Mouse (Mus musculus) c-Kit-negative CD71-positive TER-119-positive erythroid progenitor cells, embryonic 14.5 days (primary cell): Measurements from ENCODE around the gene Clmn.
"Not testable (repeated sequence)": the region's sequence is repeated elsewhere in the genome, so short reads cannot be mapped to it uniquely, and the experiment has no call there.

ENCODE experiments used
- DNase-seq: peaks from one replicate; pipeline ENCODE4 v3.0.0-alpha.2; 2013; ENCODE audit warnings: low read depth, low spot score

The Clmn gene

DNA sequence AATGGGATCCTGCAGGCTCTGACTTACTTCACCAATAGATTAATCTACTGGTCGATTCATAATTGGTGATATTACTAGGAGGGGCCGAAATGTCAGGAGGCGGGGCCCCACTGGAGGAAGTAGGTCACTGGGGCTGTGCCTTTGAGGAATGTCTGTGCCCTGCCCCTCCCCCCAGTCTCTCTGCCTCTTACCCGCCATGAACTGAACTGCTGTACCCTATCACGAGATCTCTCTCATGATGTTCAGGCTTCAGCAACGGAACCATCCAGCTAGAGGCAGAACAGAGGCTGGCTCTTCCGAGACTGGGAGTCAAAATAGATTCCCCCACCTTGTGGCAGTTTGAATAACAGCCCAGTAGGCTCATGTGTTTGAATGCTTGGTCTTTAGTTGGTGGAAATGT is 106.8 kb downstream of the Clmn start:
- DNase-seq: no peak

DNA sequence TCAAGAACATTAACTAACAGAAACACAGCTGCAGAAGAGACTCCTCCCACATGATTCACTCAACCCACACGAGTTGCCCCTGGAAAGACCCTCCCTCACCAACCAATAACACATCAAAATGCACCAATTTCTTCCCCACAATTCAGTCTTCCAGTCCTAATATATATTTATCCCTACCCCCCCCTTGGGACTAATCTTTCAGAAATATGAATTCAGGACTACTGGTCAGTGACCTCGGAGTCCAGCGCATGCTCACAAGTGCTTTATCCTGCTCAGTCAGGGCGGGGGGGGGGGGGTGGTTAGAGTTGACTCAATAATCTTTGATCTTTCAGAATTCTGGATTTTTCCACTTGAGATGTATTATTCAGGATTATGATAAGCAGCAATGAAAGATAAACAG is 111.2 kb downstream of the Clmn start:
- DNase-seq: no peak

DNA sequence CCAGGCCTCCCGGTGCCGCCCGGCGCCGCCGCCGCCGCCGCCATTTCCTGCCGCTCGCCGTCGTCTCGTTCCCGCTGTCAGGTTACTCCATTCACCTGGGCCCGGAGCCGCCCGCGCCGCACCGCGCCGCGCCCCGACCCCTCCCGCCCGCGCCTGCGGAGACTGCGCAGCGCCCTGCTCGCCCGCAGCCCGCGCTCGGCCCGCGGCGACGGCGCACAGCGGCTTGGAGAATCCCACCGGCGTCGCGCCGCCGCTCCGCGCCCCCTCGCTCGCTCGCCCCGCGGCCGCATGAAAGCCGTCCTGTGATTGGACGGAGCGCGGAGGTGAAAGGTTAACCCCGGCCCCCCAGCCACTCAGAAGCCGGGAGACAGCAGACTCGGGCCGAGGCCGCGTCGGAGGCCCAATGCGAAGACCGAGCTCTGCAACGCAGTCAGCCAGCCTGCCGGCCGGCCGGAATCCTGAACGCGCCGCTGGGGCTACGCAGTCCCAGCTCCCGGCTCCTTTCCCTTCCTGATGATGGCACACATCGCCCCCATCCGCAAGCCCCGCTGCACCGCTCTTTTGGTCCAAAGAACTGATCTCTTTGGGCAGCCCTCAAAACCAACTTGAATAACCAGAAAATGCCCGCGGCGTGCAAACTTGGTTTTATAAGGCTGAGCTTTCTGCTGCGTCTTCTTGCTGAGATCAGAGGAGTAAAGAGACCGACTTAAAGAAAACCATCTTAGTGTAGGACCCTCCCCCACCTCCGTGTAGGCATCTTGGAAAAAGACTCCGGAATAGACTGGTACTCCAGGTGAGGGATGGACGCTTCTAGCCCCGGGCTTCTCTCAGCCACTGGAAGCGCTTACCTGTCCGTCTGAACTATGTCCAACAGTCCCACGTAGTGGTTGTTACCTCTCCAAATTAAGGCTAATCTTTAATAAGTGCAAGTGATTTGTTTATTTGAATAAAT is 112.8 kb downstream of the Clmn start, which contains the start of gene Dicer1:
TSS of gene Dicer1 (minus strand) at position 139 of the 952 bp plus-strand sequence.
- DNase-seq: peak; percentile 71

DNA sequence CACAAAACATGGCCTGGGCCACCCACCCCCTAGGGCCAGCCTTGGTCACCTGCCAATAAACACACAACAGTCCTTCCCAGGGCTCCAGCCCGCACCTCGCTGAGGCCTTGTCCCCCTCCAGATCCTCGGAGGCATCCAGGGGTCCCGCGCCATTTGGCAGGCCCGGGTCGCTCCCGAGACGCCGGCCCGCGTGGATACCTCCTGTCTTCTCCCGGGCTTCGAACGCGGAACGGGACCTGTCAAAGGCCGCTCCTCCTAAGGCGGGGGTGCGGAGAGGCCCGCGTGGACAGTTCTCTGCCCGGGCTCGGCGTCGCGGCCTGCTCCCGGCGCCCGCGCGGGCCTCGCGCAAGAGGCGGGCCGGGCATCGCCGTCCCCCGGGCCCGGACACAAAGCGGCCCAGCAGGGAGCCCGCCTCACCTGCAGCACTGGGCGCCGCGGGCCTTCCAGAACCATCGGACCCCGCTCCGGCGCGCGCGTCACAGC is 113.5 kb downstream of the Clmn start:
- DNase-seq: no peak

DNA sequence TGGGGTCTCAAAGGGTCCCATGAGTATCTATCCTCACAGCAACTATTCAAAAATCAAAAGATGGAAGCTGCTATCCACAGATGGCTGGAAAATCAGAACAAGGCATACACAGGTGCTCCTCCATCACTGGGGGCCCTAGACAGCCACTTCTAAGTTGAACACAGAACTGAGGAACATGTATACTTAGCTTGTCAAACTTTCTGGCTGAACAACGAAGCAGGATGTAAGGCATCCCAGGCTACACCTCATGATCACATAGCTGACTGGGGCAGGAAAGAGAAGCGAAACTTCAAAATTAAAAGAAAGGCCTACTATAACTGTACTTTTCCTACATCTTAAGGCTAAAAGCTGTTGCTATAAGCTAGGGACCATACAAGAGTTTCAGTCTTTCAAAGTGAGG is 115.9 kb downstream of the Clmn start:
- no peak for DNase-seq

DNA sequence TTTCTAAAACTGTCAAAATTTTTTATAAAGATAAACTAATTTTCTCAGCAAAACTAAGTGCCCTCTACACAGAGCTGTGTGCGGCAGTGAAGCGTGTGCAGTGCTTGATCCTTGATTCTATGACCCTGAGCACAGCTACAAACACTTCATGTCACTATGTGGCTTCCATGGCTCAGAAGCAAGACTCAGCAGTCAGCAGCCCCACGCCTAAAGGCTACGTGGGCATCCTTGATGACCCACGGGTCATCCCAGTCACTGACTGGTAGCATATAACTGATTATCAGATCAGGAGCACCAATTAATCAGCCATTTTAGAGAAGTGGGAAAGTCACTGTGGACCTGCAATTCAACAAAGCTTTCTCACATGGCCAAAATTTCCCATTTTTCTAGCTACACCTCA is 117.6 kb downstream of the Clmn start:
- DNase-seq: no peak

DNA sequence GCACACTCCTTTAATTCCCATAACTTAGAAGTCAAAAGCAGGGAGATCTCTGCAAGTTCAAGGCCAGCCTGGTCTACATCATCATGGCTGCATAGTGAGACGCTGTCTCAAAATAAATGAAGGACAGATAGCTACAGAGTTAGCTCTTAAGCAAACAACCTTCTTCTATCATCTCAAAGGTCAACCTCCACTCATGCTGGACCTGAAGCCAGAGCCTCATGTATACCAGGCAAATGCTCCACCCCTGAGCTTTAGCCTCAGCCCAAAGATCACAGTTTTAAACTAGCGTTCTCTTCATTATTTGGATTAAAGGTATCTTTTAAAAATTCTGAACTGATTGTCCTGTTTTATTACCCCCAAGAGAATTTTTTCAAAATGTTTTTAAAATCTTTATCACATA is 118.3 kb downstream of the Clmn start:
- no peak for DNase-seq

DNA sequence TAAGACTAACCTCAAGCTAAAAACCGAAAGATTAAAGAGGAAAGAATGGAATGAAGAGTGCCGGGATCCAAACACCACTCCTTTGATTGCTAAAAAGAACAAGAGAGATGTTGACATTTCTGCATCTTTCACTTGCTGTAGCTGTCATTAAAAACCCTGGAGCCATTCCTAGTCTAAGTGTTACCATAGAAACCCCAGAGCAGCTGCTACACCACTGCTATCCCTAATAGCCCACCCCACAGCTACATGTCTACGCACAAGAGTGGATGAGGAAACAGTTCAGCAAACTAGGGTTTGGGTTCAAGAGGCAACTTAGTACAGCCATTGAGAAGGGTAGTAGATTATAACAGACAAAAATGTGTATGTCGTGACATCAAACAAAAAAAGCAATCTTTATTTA is 121.2 kb downstream of the Clmn start:
- DNase-seq: no peak

DNA sequence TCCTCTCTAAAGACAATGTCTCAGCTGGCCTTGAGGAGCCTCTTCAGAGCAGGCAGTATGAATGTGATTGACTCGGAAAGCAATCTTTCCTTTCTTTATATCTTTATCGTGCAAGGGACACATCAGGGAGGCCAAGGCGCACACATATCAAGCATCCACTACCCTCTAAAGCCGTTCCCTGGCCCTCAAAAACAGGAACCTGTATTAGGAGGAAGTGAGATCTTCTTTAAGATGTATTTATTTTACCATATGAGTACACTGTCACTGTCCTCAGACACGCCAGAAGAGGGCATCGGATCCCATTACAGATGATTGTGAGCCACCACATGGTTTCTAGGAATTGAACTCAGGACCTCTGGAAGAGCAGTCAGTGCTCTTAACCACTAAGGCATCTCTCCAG is 122.6 kb downstream of the Clmn start:
- no peak for DNase-seq

DNA sequence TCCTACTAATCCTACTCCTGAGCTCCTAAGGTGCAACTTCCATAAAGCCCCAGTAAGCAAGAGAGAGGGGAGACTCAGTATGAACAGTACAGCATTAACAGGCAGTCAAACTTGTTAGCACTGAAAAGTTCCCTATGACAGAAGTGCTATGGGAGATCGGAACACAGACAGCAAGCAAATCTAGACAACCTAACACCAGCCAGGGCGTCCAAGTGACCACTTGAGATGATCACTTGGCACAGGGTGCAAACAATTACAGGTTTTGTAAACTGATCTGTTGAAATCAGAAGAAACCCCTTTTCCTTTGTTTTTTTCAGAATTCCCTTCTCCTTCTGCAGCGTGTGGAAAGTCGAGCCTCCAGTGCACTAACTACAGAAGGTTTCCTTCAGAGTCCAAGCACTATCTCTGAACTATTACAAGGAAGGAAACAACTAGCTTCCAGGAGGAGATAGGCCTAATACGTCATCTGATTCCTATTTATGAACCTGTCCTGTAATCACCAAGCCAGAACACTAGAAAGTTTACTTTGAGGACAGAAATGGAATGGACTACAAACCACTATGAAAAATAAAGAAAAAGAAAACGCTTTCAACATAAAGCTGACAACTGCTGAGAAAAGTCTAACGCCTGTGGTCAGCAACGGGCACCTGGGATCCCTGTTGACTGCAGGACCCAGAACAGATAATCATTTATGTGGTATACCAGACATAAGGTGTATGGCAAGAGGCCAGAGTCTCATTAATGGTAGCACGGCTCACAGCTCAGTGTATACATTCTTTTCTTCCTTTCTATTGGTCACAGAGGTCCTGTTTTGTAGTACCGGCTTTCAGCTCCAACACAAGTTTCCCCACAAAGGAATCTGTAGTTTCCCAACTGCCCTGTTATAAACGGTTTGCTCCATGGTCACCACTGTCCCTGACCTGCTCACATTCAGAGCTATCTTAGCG is 123.8 kb downstream of the Clmn start:
- DNase-seq: no peak

DNA sequence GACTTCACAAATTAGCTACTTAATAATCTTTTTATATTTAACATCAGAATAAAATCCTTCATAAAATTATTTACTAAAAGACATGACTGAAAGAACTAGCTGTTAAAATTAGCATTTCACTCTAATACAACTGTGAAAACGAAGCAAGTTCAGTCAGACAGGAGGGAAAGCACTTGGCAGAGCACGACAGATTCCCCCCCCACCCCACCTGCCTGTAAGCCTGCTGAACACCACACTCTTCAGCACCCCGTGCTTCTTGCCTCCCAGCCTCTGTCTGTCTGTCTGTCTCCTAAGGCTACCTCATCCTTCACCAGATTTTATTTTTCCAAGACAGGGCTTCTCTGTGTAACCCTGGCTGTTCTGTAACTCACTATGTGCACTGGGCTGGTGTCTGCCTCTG is 125.9 kb downstream of the Clmn start:
- no peak for DNase-seq

DNA sequence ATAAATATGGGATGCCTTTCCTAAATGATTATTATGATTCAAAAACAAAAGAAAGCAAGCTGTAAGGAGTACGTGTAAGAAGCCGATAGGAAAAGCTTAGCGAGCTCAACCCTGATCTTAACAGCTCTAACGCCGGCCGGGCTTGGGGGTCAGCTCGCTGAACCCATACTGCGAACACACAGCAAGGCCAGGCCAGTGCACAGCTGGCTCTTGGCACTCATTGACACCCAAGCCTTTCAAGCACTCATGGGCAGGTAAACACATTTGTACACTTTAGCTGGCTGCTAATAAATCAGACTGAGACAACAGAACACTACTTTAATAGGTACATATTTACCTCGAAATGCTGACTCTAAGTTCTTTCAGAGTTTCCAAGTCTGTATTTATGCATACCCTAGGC is 126.4 kb downstream of the Clmn start:
- DNase-seq: no peak

DNA sequence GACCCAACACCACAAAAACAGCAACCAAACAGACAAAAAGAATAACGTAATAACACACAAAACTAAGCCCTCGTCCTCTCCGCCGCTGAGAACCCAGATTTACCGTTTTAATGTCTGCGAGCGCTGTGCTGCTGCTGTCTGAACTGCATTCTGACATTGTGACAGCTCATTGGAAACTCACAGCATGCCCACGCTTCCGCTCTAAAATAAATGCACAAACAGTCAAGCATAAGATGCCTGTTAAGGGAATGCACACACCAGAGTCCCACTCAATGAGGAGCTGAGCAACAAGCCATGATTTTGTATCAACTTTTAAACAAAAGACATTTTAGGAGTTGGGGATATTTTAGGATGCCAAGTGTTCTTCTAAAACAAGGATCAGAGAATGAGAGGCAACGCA is 127.2 kb downstream of the Clmn start:
- no peak for DNase-seq

DNA sequence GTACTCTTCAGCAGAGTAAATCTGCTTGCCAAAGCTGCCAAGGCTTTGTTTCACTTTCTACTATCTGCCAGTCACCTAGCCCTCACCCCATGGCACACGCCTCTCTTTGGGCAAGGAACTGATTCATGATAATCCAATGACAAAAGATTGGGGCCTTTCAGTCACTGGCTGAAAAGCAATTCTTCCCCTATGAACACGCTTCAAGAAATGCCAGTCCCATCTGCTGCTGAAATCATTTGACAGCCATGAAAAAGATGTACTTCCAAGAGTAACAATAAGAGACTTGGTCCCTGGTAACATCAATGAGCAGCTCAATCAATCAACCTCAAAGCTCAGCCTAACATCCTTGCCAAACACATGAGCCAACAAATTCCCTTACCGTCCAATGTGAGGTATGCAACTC is 128.9 kb downstream of the Clmn start:
- no peak for DNase-seq

DNA sequence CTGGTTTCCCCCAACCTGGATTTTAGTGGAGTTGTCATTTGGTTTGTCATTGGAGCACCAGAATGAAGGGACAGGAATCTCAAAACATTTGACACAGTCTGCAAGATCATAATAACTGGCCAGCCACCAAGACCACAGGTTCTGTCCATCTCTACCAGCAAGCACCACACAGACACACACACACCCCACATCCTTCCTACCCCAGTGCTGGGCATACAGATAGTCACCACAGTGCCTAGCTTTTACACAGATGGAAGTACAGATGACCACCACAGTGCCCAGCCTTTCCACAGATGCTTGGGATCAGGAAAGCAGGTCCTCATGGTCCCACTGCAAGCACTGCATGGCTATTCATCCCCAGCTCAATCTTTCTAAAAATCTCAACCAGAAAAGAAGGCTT is 131.7 kb downstream of the Clmn start:
- DNase-seq: no peak

DNA sequence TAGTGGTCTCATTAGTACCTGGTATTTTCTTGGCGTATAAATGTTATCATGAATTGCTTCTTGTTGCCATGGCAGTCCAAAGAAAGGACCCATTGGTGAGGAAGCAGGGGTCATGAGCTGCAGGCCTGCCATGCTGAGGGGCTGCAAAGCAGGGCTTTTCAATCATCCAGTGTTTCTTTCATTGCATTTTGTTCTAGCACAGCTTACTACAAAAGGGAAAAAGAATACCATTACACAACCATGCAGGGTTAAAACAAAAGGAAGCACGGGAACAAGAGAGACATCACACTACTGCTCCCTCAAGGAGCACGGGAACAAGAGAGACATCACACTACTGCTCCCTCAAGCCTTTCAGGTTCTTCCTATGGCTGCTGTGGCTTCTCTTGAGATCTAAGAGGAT is 133.1 kb downstream of the Clmn start:
- no peak for DNase-seq

DNA sequence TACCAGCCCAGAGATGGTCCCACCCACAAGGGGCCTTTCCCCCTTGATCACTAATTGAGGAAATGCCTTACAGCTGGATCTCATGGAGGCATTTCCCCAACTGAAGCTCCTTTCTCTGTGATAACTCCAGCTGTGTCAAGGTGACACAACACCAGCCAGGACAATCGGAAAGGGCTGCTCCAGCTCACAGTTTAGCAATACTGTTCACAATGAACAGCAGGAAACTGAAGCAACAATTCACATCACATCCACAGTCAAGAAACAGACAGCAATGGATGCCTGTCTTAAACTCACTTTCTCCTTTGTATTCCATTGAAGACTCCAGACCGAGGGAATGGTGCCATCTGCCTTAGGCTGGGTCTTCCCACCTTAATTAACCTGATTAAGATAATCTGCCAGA is 138.4 kb downstream of the Clmn start:
- not testable (repeated sequence) for DNase-seq

DNA sequence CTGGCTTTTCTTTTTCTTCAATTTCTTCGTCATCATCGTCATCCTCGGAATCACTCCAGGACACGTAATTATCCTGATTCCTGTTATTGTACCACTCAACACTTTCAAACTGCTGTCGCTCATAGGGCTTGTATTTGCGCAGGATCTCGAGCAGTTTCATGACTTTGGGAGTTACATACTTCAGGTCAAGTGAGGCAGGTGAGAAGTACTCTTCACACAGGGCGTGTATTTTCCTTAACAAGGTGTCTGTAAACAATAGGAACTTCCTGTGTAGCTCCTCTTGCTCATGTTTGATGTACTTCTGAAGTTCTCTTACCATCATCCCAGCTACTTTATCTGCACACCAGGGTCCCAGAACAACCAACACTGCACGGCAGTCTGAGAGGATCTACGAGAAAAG is 142.8 kb downstream of the Clmn start:
- no peak for DNase-seq

DNA sequence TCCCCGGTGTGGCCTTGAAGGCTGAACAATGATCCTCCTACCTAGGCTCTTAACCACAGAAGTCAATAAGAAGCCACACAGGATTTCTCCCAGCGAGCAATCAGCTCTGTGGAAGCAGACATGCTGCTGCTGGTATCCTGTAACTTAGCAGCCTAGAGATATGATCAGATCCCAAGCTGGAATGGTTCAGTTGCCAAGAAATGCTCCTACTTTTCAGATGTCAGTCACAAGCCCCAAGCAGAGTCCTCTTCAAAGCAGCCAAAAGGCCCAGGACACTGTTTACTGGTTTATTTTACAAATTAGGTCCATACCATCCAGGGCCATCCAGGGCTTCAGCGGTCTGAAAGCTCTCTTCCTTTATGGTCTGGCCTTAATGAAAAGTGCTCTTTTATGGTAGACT is 143.9 kb downstream of the Clmn start:
- DNase-seq: no peak

DNA sequence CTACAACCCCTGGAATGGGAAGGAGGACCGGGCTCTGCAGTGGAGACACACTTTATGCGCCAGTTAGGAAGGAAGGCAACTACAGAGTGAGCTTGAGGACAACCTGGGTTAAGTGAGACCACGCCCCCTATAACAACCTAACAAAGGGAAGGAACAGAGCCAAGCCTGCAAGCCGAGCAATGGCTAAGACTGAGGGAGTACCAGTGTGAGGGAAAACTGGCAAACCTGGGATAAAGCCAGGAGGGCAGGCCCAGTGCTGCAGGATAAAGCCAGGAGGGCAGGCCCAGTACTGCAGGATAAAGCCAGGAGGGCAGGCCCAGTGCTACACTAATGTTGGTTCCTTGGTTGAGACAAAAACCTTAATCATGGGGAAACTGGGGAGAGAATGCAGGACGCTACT is 145.9 kb downstream of the Clmn start:
- no peak for DNase-seq

DNA sequence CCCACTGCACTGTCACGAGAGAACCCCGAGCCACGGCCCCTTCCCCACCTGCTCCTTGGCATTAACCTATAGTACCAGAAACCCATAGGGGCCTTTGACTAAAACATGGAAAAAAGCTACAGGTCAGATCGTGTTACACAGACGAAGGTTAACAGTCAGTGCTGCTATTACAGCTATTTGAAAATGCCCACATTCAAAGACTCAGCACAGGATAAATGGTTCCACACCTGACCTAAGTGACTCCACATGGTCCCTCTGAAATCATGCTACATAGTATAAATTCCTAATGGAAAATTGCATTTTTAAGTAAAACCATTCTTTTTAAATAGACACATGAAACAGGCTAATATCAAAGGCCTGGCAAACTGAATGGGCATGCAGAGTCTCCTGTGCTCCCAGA is 148.5 kb downstream of the Clmn start:
- DNase-seq: no peak

DNA sequence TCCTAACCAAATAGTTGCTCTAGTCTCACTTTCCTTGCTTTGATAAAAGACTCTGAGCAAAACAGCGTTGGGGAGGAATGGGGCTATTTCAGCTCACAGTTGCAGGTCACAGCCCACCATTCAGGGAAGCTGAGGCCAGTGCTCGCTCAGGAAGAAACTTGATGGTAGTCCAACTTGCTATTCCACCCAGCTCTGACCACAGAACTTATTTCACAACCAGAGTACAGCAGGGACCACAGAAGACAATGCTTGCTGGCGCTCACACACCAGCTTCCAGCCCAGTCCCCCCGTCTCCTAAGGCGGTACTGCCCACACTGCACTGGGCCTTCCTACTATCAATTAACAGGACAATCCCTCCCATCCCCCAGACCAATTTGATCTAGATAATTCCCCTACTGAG is 149.4 kb downstream of the Clmn start:
- DNase-seq: no peak
